Mouse (Mus musculus): ENCODE measurements around the gene Tom1l2.

Tom1l2 gene

GRCm38 (mm10) chr11:60202710-60203638, 149.7 kb downstream of the Tom1l2 start:
- no peak for DNase-seq (ENCODE audit: low spot score)

GRCm38 (mm10) chr11:60200384-60200783, 152.3 kb downstream of the Tom1l2 start:
- DNase-seq (ENCODE audit: low spot score), result no peak

GRCm38 (mm10) chr11:60199702-60200184, 153.0 kb downstream of the Tom1l2 start:
- peak; percentile 91 for DNase-seq (ENCODE audit: low spot score)

- DNase-seq (ENCODE audit: low spot score), result no peak
Observed at GRCm38 (mm10) chr11:60198651-60199050, 154.1 kb downstream of the Tom1l2 start.

GRCm38 (mm10) chr11:60197998-60198619, 154.6 kb downstream of the Tom1l2 start:
- DNase-seq (ENCODE audit: low spot score), result no peak

GRCm38 (mm10) chr11:60196344-60196743, 156.4 kb downstream of the Tom1l2 start:
- DNase-seq (ENCODE audit: low spot score), result no peak

GRCm38 (mm10) chr11:60195108-60195507, 157.6 kb downstream of the Tom1l2 start:
- DNase-seq (ENCODE audit: low spot score), result no peak

- no peak for DNase-seq (ENCODE audit: low spot score)
Observed at GRCm38 (mm10) chr11:60193556-60193955, 159.1 kb downstream of the Tom1l2 start.

- DNase-seq (ENCODE audit: low spot score), result no peak
Observed at GRCm38 (mm10) chr11:60192534-60192933, 160.2 kb downstream of the Tom1l2 start.

- no peak for DNase-seq (ENCODE audit: low spot score)
Observed at GRCm38 (mm10) chr11:60190055-60190641, 162.6 kb downstream of the Tom1l2 start.

GRCm38 (mm10) chr11:60189501-60190040, 163.1 kb downstream of the Tom1l2 start:
- no peak for DNase-seq (ENCODE audit: low spot score)

- no peak for DNase-seq (ENCODE audit: low spot score)
Observed at GRCm38 (mm10) chr11:60188275-60188853, 164.3 kb downstream of the Tom1l2 start.

- no peak for DNase-seq (ENCODE audit: low spot score)
Observed at GRCm38 (mm10) chr11:60187070-60187469, 165.6 kb downstream of the Tom1l2 start.

GRCm38 (mm10) chr11:60185396-60186231, 167.1 kb downstream of the Tom1l2 start:
- no peak for DNase-seq (ENCODE audit: low spot score)

- no peak for DNase-seq (ENCODE audit: low spot score)
Observed at GRCm38 (mm10) chr11:60184346-60185325, 168.1 kb downstream of the Tom1l2 start.

- no peak for DNase-seq (ENCODE audit: low spot score)
Observed at GRCm38 (mm10) chr11:60182741-60183140, 170.0 kb downstream of the Tom1l2 start.

- no peak for DNase-seq (ENCODE audit: low spot score)
Observed at GRCm38 (mm10) chr11:60182116-60182670, 170.5 kb downstream of the Tom1l2 start.

GRCm38 (mm10) chr11:60178506-60178905, 174.2 kb downstream of the Tom1l2 start:
- no peak for DNase-seq (ENCODE audit: low spot score)

GRCm38 (mm10) chr11:60178005-60178404, 174.7 kb downstream of the Tom1l2 start:
- no peak for DNase-seq (ENCODE audit: low spot score)

All from ovary, postnatal 10 days (tissue).